Mouse (Mus musculus) thymus, adult 2 months (tissue): ENCODE results near the gene Gpr153.

Experiments
- CTCF ChIP-seq: fragments of 200-500 bp; IDR thresholded peaks from 2 replicates; pipeline ENCODE4 v1.5.1; 2012; ENCODE audit warnings: mild to moderate bottlenecking, control low read depth, low read length, moderate library complexity, borderline replicate concordance; ENCODE audit not compliant: control insufficient read depth, poor library complexity, insufficient read depth; ENCODE audit errors: extremely low read depth
- POLR2A ChIP-seq: fragments of 200-500 bp; IDR thresholded peaks from 2 replicates; pipeline ENCODE4 v1.6.1; 2012; ENCODE audit warnings: mild to moderate bottlenecking, low read length, control low read depth, moderate library complexity; ENCODE audit not compliant: control insufficient read depth, poor library complexity, insufficient read depth; ENCODE audit errors: extremely low read depth

GRCm38 (mm10) chr4:152250615-152251014 lies 23.4 kb upstream of the Gpr153 start:
- no peak for TF ChIP-seq CTCF
- TF ChIP-seq POLR2A: no peak
